Mouse (Mus musculus): ENCODE results near the gene Amn1.

Amn1 gene

GRCm38 (mm10) chr6:149116992-149117391 is 71.5 kb downstream of the Amn1 start:
- no peak for DNase-seq (ENCODE audit: low read depth, low spot score)

GRCm38 (mm10) chr6:149108909-149109308 is 79.6 kb downstream of the Amn1 start:
- no peak for DNase-seq (ENCODE audit: low read depth, low spot score)

GRCm38 (mm10) chr6:149107615-149108014 is 80.9 kb downstream of the Amn1 start:
- DNase-seq (ENCODE audit: low read depth, low spot score): no peak
